Mouse (Mus musculus) heart, postnatal 0 days (tissue): ENCODE data around the gene Rwdd1. TPM values are rescaled to one million over a fixed set of nuclear protein-coding genes. Genes with fewer than 3 reads are reported as not detected.

ENCODE experiments used
- ATAC-seq: fragments of 200-750 bp; cut with Nextera tagmentation; 2 replicates; pipeline ENCODE4 v1.8.0; 2017; ENCODE audit warnings: low read depth, moderate number of reproducible peaks, moderate library complexity; ENCODE audit not compliant: insufficient read depth
- DNase-seq: peaks from one replicate; pipeline ENCODE4 v3.0.0-alpha.2; 2016; ENCODE audit warnings: low spot score
- H3K27ac ChIP-seq: fragments of 300-500 bp; sonication (generic); 2 replicates; pipeline ENCODE4 v1.5.1; 2014; ENCODE audit warnings: low read depth, mild to moderate bottlenecking
- H3K27me3 ChIP-seq: fragments of 300-500 bp; sonication (generic); 2 replicates; pipeline ENCODE4 v1.6.1; 2014; ENCODE audit warnings: low read length, mixed read lengths; ENCODE audit not compliant: control insufficient read depth, insufficient read depth
- H3K36me3 ChIP-seq: fragments of 300-500 bp; sonication (generic); replicated peaks from 2 replicates; pipeline ENCODE4 v1.6.1; 2014; ENCODE audit warnings: low read length, mixed read lengths; ENCODE audit not compliant: control insufficient read depth, insufficient read depth
- H3K4me1 ChIP-seq: fragments of 300-500 bp; sonication (generic); 2 replicates; pipeline ENCODE4 v1.6.1; 2014; ENCODE audit warnings: antibody characterized with exemption; ENCODE audit not compliant: control insufficient read depth, insufficient read depth
- H3K4me2 ChIP-seq: fragments of 300-500 bp; sonication (generic); 2 replicates; pipeline ENCODE4 v1.6.1; 2014; ENCODE audit warnings: low read depth, mild to moderate bottlenecking, low read length, moderate library complexity
- H3K4me3 ChIP-seq: fragments of 300-500 bp; sonication (generic); 2 replicates; pipeline ENCODE4 v1.5.1; 2014; ENCODE audit warnings: low read depth, low read length
- H3K9ac ChIP-seq: fragments of 300-500 bp; sonication (generic); replicated peaks from 2 replicates; pipeline ENCODE4 v1.6.1; 2014; ENCODE audit warnings: low read depth, low read length, mixed read lengths
- H3K9me3 ChIP-seq: fragments of 300-500 bp; sonication (generic); replicated peaks from 2 replicates; pipeline ENCODE4 v1.6.1; 2016; ENCODE audit warnings: low read length; ENCODE audit not compliant: control insufficient read depth
- CTCF ChIP-seq: IDR thresholded peaks from 2 replicates; pipeline ENCODE4 v1.5.1; 2016; ENCODE audit warnings: antibody characterized with exemption, control low read depth, low read depth
- EP300 ChIP-seq: IDR thresholded peaks from 2 replicates; pipeline ENCODE4 v1.6.1; 2016; ENCODE audit warnings: antibody characterized with exemption, low read depth
- WGBS: fragments of 180-500 bp; shearing (Covaris S2); extraction: QIAGEN DNeasy Blood & Tissue Kit; methylation state at CpG from one replicate; pipeline ENCODE4 v1.1.7; 2014; 5-methylcytosine and 5-hydroxymethylcytosine counted together
- polyA plus RNA-seq: library from polyadenylated mRNA; unstranded; fragments of >200 nt; fragmentation: Nextera tagmentation; extraction: Ambion mirVana; gene quantifications from 2 replicates; pipeline ENCODE4 v1.2.1, GENCODE M21; 2015
- total RNA-seq: library from RNA; depleted of rRNA; stranded (reverse); fragments of >200 nt; gene quantifications from 2 replicates; pipeline ENCODE4 v1.2.3, GENCODE M21; 2014; ENCODE audit warnings: low replicate concordance; rRNA removed

Gene Rwdd1
- total and polyA plus RNA-seq, 2 experiments from 2014 or later, result 132 to 152 TPM

- peak within 1 kb of the TSS; percentile 72 for H3K4me2 ChIP-seq
These were observed 68.4 kb downstream of the Rwdd1 start, which contains the start of gene Zup1 for GRCm38 (mm10) chr10:33950803-33951583. Zup1 (minus strand) TSS chr10:33951269.

More at GRCm38 (mm10) chr10:33950803-33951583, 68.4 kb downstream of the Rwdd1 start, which contains the start of gene Zup1:
- ATAC-seq (peak; percentile 94), DNase-seq (peak; percentile 91)
- no peaks in the 10 kb centered on the region for H3K27me3 ChIP-seq
- H3K4me1 ChIP-seq, result peaks cover 5% of the 10 kb centered on the region
- peak within 1 kb of the TSS; percentile 93 for H3K9ac ChIP-seq
- peak within 1 kb of the TSS; percentile 82 for H3K4me3 ChIP-seq
- 3% methylated on average over 42 of the region's 42 CpGs for WGBS
- H3K9me3 ChIP-seq, result no peaks in the 10 kb centered on the region
- H3K36me3 ChIP-seq, result peaks cover 16% of the 10 kb centered on the region; the same call in 1 of the 2 replicates
- TF ChIP-seq CTCF (no peak), EP300 (no peak)
- peak within 1 kb of the TSS; percentile 80 for H3K27ac ChIP-seq

Other genes starting within 250 kb of the Rwdd1 start
- not detected in 2 replicates for gene Sult3a2, start 232.9 kb downstream of the Rwdd1 start, total RNA-seq
- not detected in 2 replicates for gene Sult3a2, start 232.9 kb downstream of the Rwdd1 start, polyA plus RNA-seq
- gene Sult3a1, start 161.9 kb downstream of the Rwdd1 start, total RNA-seq, result not detected in 2 replicates
- gene Sult3a1, start 161.9 kb downstream of the Rwdd1 start, polyA plus RNA-seq, result not detected in 2 replicates
- 0.04 TPM in 1 of 2 replicates, not detected in the other for gene Rsph4a, start 114.5 kb downstream of the Rwdd1 start, total RNA-seq
- 0.12 TPM in 1 of 2 replicates, not detected in the other for gene Rsph4a, start 114.5 kb downstream of the Rwdd1 start, polyA plus RNA-seq
- 10.4 and 17.8 TPM in 2 replicates for gene Zup1, start 68.4 kb downstream of the Rwdd1 start, total RNA-seq
- gene Zup1, start 68.4 kb downstream of the Rwdd1 start, polyA plus RNA-seq, result 8.2 and 9.2 TPM in 2 replicates
- not detected in 2 replicates for gene Trappc3l, start 18.0 kb upstream of the Rwdd1 start, total RNA-seq
- gene Trappc3l, start 18.0 kb upstream of the Rwdd1 start, polyA plus RNA-seq, result not detected in 2 replicates
- not detected in 2 replicates for gene Calhm4, start 24.7 kb upstream of the Rwdd1 start, total RNA-seq
- gene Calhm4, start 24.7 kb upstream of the Rwdd1 start, polyA plus RNA-seq, result not detected in 2 replicates
- gene Calhm5, start 76.9 kb upstream of the Rwdd1 start, total RNA-seq, result 1.7 and 2.4 TPM in 2 replicates
- 1.1 and 1.2 TPM in 2 replicates for gene Calhm5, start 76.9 kb upstream of the Rwdd1 start, polyA plus RNA-seq
- 0.70 TPM in 1 of 2 replicates, not detected in the other for gene Calhm6, start 108.4 kb upstream of the Rwdd1 start, total RNA-seq
- gene Calhm6, start 108.4 kb upstream of the Rwdd1 start, polyA plus RNA-seq, result 0.41 and 0.49 TPM in 2 replicates
- 19.5 and 36.9 TPM in 2 replicates for gene Dse, start 188.1 kb upstream of the Rwdd1 start, total RNA-seq
- gene Dse, start 188.1 kb upstream of the Rwdd1 start, polyA plus RNA-seq, result 5.8 and 6.1 TPM in 2 replicates